Mouse (Mus musculus): ENCODE measurements at regions not wholly inside any gene's neighbourhood (a gene's known extent, or its start where the extent isn't known, plus 50 kb on each side); places are given as distances from the start of the nearest gene placed in this dataset.
"Not testable (repeated sequence)": the region's sequence is repeated elsewhere in the genome, so short reads cannot be mapped to it uniquely, and the experiment has no call there.

DNA sequence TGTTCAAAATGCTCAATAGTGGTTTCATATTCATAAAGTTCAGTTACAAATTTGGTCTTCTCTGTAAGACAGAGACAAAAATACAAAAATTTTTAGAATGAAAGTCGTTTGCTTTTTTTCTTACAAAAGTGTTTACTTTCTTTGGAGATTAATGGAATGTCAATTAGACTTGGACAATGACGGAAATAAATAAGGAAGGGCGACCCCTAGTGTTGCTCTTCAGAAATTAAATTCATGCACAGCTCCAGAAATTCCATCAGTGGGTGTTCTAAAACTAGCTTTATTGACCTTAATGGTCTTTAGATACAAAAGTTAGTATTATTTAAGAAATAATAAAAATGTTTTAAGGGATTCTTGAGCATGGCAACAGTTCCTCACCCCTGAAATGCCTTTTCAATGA lies 141.8 kb upstream of the Lama2 start:
- peak; percentile 1 for DNase-seq (ENCODE audit: extremely low read depth, low read depth)

DNA sequence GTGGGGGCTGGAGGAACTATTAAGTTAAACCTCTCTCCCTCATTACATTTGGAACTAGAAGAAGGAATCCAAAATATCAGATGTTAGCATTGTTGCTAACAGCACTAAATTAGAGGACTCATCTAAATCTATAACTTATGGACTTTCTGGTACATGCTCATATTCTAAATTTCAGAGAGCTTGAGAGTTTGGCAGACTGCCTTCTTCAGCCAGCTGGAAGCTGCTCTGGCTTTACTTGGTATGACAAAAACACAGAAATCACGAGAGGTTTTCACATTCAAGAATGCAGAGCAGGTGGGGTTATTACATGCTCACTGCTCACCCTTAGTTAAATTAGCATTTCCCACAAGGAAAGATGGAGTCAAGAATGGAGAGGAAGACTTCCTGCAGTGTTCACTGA lies 182.8 kb upstream of the Lama2 start:
- DNase-seq (ENCODE audit: extremely low read depth, low read depth) = no peak

DNA sequence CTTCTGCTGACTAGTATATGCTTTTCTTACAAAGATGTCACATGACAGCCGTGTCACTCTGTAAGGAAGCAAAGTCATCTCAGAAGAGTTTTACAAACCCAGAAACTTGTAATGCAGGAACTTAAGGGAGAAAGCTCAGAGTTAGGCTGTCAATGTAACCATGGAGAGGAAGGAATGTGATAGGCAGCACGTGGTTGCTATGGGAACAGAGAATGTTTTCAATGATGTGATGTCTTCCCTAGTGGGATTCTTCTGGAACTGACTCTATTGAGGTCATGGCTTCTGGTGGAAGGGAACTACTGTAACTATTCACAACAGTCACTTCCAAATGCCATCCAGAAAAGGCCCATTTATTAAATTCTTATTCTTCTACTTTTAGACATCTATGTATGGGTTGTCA lies 190.0 kb upstream of the Lama2 start:
- DNase-seq (ENCODE audit: extremely low read depth, low read depth) = no peak

DNA sequence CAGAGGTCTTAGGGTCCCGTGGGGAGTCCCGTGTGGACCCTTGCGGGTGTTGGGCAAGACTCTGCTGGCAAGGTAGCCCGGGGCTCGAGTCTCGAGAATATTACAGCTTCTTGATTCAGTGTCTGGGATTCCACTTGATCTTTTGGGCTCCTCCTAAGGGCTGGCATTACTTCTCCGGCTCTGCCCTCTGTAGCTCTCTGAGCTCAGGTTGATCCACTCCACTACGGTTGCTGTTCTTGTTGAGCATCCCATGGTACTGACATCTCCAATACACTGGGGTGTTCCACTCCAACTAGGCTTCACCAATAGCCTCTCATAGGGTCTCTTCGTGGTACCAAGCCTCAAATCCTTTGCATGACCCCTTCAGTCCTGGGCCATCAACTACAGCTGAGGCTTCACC lies 206.1 kb upstream of the Lama2 start:
- not testable (repeated sequence) for DNase-seq (ENCODE audit: extremely low read depth, low read depth)

DNA sequence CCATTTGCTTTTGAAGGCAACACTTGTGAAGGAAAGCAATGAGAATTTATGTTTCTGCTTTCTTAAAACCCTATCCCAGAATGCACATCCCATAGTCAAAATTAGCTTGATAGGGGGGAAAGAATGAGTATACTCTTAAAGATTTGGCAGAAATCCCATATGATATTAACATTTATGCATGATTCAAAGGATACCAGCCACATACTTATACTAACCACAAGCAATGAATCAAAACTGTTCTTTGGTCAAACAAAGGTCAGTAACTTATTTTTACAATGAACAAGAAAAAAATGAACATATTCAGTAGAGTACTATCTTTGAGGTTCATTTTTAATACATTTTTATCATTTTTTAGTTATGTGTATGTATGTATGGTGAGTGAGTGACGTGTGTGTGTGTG lies 208.8 kb upstream of the Lama2 start:
- no peak for DNase-seq (ENCODE audit: extremely low read depth, low read depth)

DNA sequence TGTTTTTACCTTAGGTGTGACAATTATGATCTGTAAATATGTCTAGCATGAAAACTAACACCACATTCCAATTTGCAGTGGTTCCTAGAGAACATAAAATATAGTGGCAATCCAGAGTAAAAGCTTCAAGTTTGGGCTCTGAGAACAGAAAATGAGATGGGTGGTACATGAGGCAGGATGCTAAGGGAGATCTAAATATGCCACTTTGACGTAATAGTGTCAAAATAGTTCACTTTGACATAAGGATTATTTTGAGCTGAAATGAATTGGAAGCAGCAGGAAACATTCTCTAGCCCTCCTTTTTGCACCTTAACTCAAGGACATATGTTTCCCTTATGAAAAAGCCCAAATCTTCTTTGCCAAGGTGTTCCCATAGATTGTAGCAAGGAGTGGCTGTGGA lies 219.1 kb upstream of the Lama2 start:
- no peak for DNase-seq (ENCODE audit: extremely low read depth, low read depth)

DNA sequence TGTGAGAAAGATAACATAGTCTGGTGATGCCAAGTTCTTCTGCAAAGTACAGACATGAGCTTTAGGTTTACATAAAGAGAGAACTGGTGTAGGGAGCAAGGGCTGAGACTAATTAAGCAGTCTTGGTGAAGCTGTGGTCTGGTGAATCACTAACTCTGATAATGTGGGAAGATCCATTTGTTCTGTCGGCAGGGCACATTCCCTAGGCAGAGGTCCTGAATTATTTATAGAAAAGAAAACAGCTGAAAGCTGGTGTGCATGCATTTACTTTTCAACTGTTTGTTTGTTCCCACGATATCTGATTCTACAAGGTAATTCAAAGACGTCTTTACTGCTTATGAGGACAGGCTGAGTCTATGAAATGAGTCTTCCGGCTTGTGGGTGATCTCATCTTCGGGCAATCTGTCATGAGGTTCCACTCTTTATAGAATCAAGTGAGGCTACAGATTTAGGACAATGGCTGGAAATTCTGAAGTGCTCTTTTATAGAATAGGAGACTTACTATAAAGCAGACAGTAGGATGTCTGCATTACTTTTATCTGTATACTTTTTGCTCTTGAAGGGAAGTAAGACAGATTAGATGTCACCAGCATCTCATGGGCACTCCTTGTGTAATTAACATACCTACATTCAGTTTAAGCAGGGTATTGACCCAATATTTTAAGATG lies 221.6 kb upstream of the Lama2 start:
- no peak for DNase-seq (ENCODE audit: extremely low read depth, low read depth)

DNA sequence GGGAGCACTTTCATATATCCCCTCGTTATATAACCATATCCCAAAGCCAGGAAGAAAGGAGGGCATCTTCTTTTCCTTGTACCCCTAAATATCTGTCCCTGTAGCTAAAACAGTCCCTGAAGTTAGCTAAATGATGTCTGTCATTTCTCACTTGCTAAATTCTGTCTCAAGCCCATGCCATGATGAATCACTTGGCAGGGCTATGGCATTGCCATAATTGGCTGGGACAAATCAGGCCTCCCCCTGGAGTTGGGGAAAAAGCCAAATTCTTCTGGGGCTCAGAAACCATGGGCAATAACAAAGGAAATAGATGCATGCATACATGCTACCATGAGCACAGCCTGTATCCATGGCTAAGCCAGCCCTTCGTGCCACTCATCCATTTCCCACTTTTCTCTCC lies 223.5 kb upstream of the Lama2 start:
- no peak for DNase-seq (ENCODE audit: extremely low read depth, low read depth)

DNA sequence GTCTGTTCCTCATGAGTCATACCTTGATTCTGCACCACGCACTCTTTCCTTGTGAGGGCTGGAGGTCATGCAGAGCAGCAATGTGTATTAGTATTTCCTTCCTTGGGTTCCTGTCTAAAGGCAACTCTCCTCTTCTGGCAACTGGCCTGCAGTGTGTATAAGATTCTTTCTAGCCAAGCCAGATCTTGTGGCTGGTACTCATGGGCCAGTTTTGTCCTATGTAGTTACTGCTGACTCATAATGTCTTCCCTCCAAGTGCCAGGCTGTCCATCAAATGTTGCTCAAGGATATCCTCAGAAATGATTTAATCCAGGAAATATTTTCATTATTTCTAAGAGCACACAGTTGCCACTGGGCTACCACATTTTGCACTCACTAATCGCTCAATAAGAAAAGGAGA lies 211.0 kb upstream of the Ptprk start:
- no peak for DNase-seq (ENCODE audit: extremely low read depth, low read depth)

DNA sequence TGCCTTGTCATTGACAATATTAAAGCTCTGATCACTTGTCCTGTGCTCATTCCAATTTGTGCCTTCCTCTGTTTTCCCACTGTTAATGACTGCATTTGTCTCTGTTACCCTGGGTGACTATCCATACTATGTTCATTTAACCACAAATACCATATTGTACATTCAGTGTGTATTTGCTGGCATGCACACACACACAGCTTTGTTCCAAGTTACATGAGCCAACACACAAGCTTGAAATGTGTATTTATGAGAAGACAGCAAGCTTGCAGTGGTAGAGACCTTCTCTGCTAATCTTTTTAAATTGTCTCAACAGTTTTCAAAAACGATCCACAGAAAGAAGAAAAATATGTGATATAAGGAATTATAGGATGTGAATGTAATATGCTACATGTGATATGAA lies 193.8 kb upstream of the Ptprk start:
- DNase-seq (ENCODE audit: extremely low read depth, low read depth) = no peak

DNA sequence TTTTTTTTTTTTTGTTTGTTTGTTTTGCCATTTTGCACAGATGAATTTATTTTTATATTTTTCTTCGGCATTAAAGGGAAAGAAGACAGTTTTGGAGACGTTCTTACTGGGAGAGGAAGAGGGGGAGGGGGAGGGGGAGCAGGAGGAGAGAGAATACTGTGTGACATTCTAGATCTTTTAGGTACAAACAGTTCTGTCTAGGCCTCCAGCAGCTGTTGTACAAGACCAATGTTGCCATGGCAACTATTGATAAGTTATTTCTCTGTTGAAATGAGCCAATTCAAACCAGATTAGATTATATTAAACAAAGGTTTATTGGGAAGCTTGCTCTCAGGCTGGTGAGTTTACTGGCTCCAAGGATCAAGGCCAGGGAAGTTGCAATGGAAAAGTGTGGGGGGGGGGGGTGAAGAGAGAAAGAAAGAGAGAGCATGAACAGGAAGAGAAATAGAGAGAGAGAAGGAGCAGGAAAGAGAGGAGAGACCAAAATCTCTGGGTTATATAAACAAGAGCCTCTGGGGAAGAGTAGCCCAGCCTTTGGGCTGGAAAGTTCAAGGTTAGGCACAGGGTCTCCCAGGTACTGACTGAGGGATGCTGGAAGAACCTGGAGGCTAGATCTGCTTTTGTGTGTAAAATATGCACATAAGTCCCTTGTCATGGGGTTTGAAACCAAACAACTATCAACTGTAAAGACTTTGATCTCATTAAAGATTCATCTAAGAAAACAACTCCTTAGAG lies 182.7 kb upstream of the Ptprk start:
- no peak for DNase-seq (ENCODE audit: extremely low read depth, low read depth)

DNA sequence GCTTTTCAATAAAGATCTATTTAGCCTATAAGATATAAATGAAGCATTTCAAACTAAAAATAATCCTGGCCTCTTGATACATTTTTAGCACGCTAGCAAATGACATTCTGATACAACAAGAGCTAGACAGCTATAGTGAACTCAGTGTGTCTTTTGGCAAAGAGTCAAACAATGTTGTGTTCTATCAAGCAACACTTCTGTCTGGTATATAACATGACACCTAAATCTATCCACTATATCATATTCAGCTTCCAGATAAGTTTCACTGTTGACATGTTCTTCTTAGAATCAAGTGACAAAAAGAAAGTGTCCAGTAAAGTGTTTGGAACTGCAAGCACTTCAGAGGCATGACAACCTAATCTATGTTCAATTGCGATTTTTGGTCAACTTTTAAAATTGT lies 158.2 kb upstream of the Ptprk start:
- DNase-seq (ENCODE audit: extremely low read depth, low read depth) = no peak

DNA sequence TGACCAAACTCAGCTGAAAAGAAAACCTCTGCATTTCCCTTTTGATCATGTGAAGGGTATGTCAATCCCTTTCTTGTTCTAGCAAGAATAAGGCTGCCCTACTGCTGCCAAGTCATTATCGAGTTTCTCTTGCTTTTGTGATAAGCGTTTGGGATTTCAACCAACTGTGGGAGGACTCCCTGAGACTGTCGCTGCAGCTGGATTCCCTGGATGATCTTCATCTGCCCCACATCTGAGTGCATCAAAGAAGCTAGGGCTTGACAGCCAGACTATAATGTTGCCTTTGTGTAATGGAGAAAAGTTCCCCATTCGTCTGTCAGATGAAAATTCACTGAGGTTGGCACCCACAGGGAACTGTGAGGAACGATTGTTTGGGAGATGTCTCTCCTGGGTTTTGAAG lies 147.4 kb upstream of the Ptprk start:
- DNase-seq (ENCODE audit: extremely low read depth, low read depth) = no peak

DNA sequence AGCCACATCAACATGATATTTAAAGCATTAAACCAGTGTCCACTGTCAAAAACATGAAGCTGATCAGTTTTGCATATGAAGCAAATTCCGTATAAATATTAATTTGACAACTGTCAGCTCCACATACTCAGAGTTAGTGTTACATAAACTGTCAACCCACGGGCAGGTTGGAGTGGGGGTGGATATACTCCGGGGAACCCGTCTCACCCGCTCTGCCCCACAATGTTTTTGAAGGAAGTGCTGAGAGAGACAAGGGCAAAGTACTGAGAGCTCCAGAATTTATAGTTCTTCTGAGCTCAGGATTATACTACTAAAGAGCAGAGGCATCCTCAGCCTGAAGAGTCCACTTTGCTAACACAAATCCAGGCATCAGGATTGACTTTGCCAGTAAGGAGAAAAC lies 132.5 kb upstream of the Ptprk start:
- no peak for DNase-seq (ENCODE audit: extremely low read depth, low read depth)

DNA sequence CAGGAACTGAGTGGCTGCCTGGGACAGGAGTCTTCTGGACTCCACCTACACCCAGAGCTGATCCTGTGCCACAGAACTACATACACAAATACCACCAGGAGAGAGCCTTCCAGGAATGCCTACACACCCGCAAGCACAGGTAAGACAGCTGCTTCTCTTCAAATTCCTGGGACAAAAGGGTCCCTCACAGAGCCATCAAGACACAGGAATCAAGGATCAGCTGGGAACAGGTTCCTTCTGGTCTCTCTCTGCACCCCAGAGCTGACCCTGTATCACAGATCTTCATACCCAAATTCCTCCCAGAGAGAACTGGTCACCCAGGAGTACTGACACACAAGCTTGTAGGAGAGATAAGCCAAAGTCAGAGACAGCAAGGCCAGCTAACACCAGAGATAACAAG lies 125.5 kb upstream of the Ptprk start:
- no peak for DNase-seq (ENCODE audit: extremely low read depth, low read depth)

DNA sequence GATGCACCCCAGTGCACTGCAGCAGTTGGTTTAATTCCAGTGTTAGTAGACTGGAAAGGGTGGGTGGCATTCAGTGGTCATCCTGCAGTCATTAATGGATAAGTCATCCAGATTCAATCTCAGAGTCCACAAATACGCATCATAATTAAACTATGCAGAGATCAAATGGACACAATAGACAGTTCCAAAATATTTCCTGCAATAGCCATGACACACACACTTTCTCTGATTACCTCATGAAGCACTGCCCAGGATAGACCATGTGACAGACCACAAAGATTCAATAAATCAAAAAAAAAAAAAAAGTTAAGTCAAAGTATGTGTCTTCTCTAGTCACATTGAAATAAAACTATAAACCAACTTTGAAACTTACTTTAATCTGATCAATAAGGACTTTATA lies 106.4 kb upstream of the Ptprk start:
- no peak for DNase-seq (ENCODE audit: extremely low read depth, low read depth)

DNA sequence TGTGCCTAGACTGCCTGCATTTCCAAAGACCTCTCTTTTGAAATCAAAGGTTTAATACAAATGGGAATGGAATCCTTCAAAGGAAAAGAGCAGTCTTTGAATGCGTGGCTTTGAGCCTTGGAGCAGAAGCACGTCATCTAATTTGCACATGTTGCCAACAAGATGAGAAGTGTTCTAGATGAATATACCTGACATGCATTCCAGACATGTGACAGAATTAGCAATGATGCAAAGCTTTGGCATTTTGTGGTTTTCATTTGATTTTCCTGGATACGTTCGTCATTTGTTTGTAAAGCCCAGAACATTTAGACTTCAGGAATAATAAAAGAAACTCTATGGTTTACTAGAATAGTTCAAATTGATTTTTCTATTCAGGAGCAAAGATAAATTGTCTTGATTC lies 90.6 kb upstream of the Ptprk start:
- DNase-seq (ENCODE audit: extremely low read depth, low read depth) = no peak

DNA sequence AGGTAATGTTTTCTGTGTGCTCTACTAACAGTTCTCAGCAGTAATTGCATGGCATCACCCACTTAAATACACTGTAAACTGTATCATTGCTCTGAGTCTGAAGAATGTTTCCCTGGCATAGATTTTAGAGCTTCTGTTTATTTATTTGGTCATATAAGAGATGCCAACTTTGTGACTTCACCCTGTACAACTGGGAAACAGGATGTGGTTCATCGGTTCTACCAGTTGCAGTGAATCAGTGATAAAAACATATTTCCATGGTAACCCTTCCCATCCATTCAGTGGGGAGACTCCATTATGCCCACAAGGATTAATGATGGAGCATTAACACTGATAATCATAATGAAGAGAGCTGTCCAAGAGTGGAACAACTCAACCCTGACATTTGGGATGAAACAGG lies 89.6 kb upstream of the Ptprk start:
- DNase-seq (ENCODE audit: extremely low read depth, low read depth) = no peak

DNA sequence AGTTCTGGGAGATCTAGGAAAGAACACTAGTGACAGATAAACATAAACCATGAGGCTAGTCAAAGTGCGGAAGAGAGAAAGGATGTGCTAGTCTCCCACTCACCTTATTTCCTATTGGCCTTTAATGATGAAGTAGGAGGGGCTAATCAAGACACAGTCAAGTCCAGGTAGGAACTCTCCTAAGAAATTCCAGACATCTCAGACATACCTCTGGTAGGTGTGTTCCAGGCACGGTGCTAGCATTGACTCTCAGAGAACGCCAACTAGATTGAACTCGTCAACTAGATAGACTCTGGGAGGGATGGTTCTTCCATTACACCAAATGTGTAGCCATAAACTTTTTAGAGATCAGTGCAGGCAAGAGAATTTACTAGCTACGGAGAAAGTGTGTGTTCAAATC lies 87.6 kb upstream of the Ptprk start:
- DNase-seq (ENCODE audit: extremely low read depth, low read depth) = no peak

DNA sequence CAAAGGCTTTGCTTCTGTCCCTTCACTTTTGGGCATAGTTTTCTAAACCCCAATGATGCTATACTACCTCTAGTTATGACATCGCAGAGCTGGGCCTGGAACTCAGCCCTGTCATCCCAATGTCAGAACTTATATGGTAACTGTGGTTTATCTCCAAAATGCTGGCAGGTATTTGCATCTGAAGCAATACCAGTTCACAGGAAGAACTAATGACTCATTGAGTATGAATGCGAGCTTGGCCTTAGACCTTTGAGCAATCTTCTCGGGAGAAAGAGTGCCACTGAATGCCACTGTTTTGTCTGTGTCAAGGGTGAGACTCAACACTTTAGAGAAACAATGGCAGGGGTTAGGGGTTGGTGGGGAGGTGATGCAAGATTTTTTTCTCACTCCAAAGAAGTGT lies 86.6 kb upstream of the Ptprk start:
- no peak for DNase-seq (ENCODE audit: extremely low read depth, low read depth)

DNA sequence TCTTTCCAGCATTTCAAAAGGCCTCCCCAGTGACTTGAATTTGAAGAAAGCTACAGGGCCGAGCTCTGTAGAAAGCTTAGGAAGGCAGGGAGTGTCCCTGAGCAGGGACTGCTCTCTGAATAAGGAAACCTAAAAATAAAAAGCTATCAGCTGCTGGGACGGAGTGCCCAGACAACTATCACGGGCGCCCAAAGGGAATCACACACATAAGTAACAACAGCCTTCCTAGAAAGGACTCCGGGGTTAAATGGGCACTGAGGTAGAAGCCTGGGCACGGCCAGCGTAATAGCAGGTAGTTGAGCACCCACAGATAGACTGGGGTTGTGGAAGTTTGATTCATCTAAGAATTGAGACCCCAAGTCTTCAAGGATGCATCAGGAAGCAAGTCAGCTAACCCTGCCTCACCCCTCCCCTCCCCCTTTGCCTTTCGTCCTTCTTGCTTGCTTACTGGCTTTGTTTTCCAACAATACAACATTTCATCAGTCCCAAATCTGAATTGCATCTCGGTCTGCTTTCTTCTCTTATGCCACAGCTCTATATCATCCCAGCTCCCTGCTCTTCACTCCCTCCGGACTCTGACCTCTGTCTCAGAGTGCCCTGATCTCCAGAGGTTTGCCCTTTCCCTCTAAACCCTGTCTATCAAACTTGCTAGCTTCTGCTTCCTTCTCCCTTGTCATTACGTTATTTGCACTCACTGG lies 84.1 kb upstream of the Ptprk start:
- no peak for DNase-seq (ENCODE audit: extremely low read depth, low read depth)

DNA sequence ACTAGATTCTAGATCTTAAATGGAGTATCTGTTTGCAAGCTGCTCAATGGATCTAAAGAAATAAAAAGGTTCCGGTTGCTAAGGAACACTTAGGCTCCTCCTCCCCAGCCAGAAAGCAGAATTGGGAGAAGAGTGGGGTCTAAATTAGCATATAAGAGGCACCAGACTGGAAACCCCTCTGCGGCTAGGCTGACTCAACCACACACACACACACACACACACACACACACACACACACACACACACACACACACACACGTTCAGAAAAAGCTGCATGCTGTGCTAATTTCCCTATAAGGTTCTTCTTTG lies 83.6 kb upstream of the Ptprk start:
- DNase-seq (ENCODE audit: extremely low read depth, low read depth) = no peak
